Mouse (Mus musculus) limb, embryonic 14.5 days (tissue): Measurements from ENCODE around the gene Aqp9. TPM values are rescaled to one million over a fixed set of nuclear protein-coding genes. Genes with fewer than 3 reads are reported as not detected.

Source experiments
- ATAC-seq: fragments of 200-750 bp; cut with Nextera tagmentation; 2 replicates; pipeline ENCODE4 v1.8.0; 2017; ENCODE audit warnings: low read depth, moderate number of reproducible peaks, moderate TSS enrichment; ENCODE audit not compliant: low FRiP score
- DNase-seq: peaks from one replicate; pipeline ENCODE4 v3.0.0-alpha.2; 2015; ENCODE audit warnings: low spot score
- H3K27ac ChIP-seq: fragments of 300-500 bp; sonication (generic); replicated peaks from 2 replicates; pipeline ENCODE4 v1.5.1; 2014; ENCODE audit warnings: low read depth, mild to moderate bottlenecking, low read length, moderate library complexity, mixed read lengths
- H3K27me3 ChIP-seq: fragments of 300-500 bp; sonication (generic); 2 replicates; pipeline ENCODE4 v1.6.1; 2014; ENCODE audit warnings: low read length, mixed read lengths; ENCODE audit not compliant: control insufficient read depth, insufficient read depth
- H3K36me3 ChIP-seq: fragments of 300-500 bp; sonication (generic); 2 replicates; pipeline ENCODE4 v1.6.1; 2014; ENCODE audit warnings: mild to moderate bottlenecking, low read length, moderate library complexity, mixed read lengths; ENCODE audit not compliant: control insufficient read depth, insufficient read depth
- H3K4me1 ChIP-seq: fragments of 300-500 bp; sonication (generic); 2 replicates; pipeline ENCODE4 v1.6.1; 2014; ENCODE audit warnings: antibody characterized with exemption, low read length, mixed read lengths; ENCODE audit not compliant: control insufficient read depth, insufficient read depth
- H3K4me2 ChIP-seq: fragments of 300-500 bp; sonication (generic); replicated peaks from 2 replicates; pipeline ENCODE4 v1.6.1; 2014; ENCODE audit warnings: low read depth, mild to moderate bottlenecking, low read length, moderate library complexity; ENCODE audit not compliant: severe bottlenecking
- H3K4me3 ChIP-seq: fragments of 300-500 bp; sonication (generic); replicated peaks from 2 replicates; pipeline ENCODE4 v1.5.1; 2014; ENCODE audit warnings: low read length
- H3K9ac ChIP-seq: fragments of 300-500 bp; sonication (generic); 2 replicates; pipeline ENCODE4 v1.6.1; 2014; ENCODE audit warnings: mild to moderate bottlenecking, low read depth, low read length, moderate library complexity; ENCODE audit not compliant: severe bottlenecking
- H3K9me3 ChIP-seq: fragments of 300-500 bp; sonication (generic); 2 replicates; pipeline ENCODE4 v1.6.1; 2016; ENCODE audit warnings: low read length; ENCODE audit not compliant: control insufficient read depth
- POLR2A ChIP-seq: fragments of 200-500 bp; IDR thresholded peaks from 2 replicates; pipeline ENCODE4 v1.8.0; 2012; ENCODE audit warnings: inconsistent platforms, mild to moderate bottlenecking, moderate library complexity, borderline replicate concordance; ENCODE audit not compliant: insufficient read depth, insufficient read length; ENCODE audit errors: extremely low read depth
- WGBS: fragments of 180-500 bp; shearing (Covaris S2); extraction: QIAGEN DNeasy Blood & Tissue Kit; methylation state at CpG from one replicate; pipeline ENCODE4 v1.1.7; 2014; 5-methylcytosine and 5-hydroxymethylcytosine counted together
- polyA plus RNA-seq, 2 experiments: library from polyadenylated mRNA; depleted of rRNA in 1 of 2; stranded (reverse) in 1 of 2; unstranded in 1 of 2; fragments of >200 nt; fragmentation: Nextera tagmentation in 1 of 2; extraction: Ambion mirVana in 1 of 2; gene quantifications; 2 replicates each; pipeline versions ENCODE4 v1.2.1 to v1.2.3; 2012 to 2014

Aqp9 gene
- polyA plus RNA-seq, 2 experiments: 0.49 to 1.1 TPM

- no peak overlapping the region for H3K4me2 ChIP-seq
- H3K36me3 ChIP-seq: no peaks in the 10 kb centered on the region
- 90% methylated on average over 8 of the region's 8 CpGs for WGBS
- DNase-seq: no peak
- no peak for ATAC-seq
- H3K27ac ChIP-seq: no peak overlapping the region
- H3K9me3 ChIP-seq: no peaks in the 10 kb centered on the region
- TF ChIP-seq POLR2A: no peak
- H3K4me3 ChIP-seq: no peak overlapping the region
- H3K9ac ChIP-seq: no peak overlapping the region
- H3K4me1 ChIP-seq: no peaks in the 10 kb centered on the region
- no peaks in the 10 kb centered on the region for H3K27me3 ChIP-seq
Observed at GRCm38 (mm10) chr9:71064291-71064840, 104.1 kb downstream of the Aqp9 start.

- Histone ChIP-seq H3K9me3 (no peaks in the 10 kb centered on the region), H3K36me3 (no peaks in the 10 kb centered on the region), H3K4me2 (no peak overlapping the region), H3K27me3 (no peaks in the 10 kb centered on the region), H3K27ac (no peak overlapping the region), H3K9ac (no peak overlapping the region), H3K4me1 (no peaks in the 10 kb centered on the region), H3K4me3 (no peak overlapping the region)
- TF ChIP-seq POLR2A: no peak
- ATAC-seq (no peak), DNase-seq (no peak)
Observed at GRCm38 (mm10) chr9:71063551-71063950, 104.9 kb downstream of the Aqp9 start.

DNA sequence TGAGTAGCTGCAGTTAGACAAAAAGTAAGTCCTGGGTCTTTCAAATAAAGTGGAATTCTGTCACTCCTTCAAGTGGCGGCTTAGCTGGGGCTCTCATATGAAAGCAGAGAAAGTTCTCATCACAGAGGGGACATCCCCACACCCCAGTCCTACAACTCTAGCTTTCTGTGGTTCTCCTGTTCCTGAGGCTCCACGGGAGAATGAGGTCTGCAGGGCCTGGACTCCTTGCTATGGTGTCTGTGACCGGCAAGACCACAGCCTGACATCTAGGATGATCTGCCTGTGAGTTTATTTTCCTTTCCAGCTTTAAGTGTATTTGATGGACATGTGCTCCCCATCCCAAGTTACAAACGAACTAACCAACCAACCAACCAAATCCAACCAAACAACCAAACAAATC lies 105.5 kb downstream of the Aqp9 start:
- no peaks in the 10 kb centered on the region for H3K27me3 ChIP-seq
- no peak for TF ChIP-seq POLR2A
- no peaks in the 10 kb centered on the region for H3K36me3 ChIP-seq
- DNase-seq (no peak), ATAC-seq (no peak)
- H3K9ac ChIP-seq: no peak overlapping the region
- no peak overlapping the region for H3K4me3 ChIP-seq
- no peak overlapping the region for H3K4me2 ChIP-seq
- H3K27ac ChIP-seq: no peak overlapping the region
- 82% methylated on average over 4 of the region's 4 CpGs for WGBS
- H3K9me3 ChIP-seq: no peaks in the 10 kb centered on the region
- H3K4me1 ChIP-seq: no peaks in the 10 kb centered on the region

DNA sequence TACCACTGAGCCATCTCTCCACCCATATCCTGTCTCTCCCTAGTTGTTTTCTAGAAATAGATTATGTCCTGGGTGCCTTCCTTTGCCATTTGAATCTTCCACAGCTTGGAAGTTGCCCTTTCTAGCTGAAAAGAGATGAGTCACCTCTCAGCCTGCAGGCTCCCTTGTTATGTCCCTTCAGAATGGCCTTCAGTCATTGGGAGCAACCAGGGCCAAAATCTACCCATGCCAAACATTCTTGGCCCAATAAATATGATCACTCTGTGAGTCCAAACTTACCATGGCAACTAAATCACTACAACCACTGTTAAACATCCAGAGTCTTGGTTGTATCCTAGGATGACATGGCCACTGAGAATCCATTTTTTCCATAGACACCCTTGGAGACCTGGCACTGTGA lies 106.2 kb downstream of the Aqp9 start:
- Histone ChIP-seq H3K9me3 (no peaks in the 10 kb centered on the region), H3K27ac (no peak overlapping the region), H3K27me3 (no peaks in the 10 kb centered on the region), H3K9ac (no peak overlapping the region), H3K4me2 (no peak overlapping the region), H3K4me1 (no peaks in the 10 kb centered on the region), H3K36me3 (no peaks in the 10 kb centered on the region), H3K4me3 (no peak overlapping the region)
- TF ChIP-seq POLR2A: no peak
- DNase-seq: no peak
- no peak for ATAC-seq

Other genes with a start within 250 kb of the Aqp9 start
- 0.28 and 0.38 TPM in 2 replicates for gene Lipc, start 216.5 kb downstream of the Aqp9 start, polyA plus RNA-seq (2012; rRNA removed)
- gene Lipc, start 216.5 kb downstream of the Aqp9 start, polyA plus RNA-seq (2014; fragmentation: Nextera tagmentation; extraction: Ambion mirVana): 0.44 TPM in 1 of 2 replicates, not detected in the other
- gene Aldh1a2, start 47.1 kb upstream of the Aqp9 start, polyA plus RNA-seq (2012; rRNA removed): 16.3 and 20.1 TPM in 2 replicates
- 14.2 and 14.8 TPM in 2 replicates for gene Aldh1a2, start 47.1 kb upstream of the Aqp9 start, polyA plus RNA-seq (2014; fragmentation: Nextera tagmentation; extraction: Ambion mirVana)